Mouse (Mus musculus) thymus, adult 2 months (tissue): Measurements from ENCODE around the gene Zfp981.

Source experiments
- CTCF ChIP-seq: fragments of 200-500 bp; IDR thresholded peaks from 2 replicates; pipeline ENCODE4 v1.5.1; 2012; ENCODE audit warnings: mild to moderate bottlenecking, control low read depth, low read length, moderate library complexity, borderline replicate concordance; ENCODE audit not compliant: control insufficient read depth, poor library complexity, insufficient read depth; ENCODE audit errors: extremely low read depth
- POLR2A ChIP-seq: fragments of 200-500 bp; IDR thresholded peaks from 2 replicates; pipeline ENCODE4 v1.6.1; 2012; ENCODE audit warnings: mild to moderate bottlenecking, low read length, control low read depth, moderate library complexity; ENCODE audit not compliant: control insufficient read depth, poor library complexity, insufficient read depth; ENCODE audit errors: extremely low read depth

DNA sequence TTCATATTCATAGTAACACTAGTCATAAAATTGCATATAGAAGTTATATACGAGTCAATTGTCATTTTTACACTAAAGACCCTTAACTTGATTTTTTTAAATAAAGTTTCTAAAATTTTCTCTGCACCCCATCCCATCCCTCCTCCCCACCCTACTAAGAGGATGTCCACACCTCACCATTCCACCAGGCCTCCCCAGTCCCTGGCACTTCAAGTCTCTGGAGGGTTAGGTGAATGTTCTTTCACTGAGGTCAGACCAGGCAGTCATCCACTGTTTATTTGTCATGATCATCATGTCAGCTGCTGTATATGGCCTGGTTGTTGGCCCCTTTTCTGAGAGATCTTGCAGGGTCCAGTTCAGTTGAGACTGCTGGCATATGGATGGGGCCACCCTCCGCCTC, 18.9 kb downstream of the Zfp981 start:
- TF ChIP-seq CTCF (no peak), POLR2A (no peak)
